Mouse (Mus musculus): ENCODE measurements around the gene Otud3.

GRCm38 (mm10) chr4:138905624-138906337, 8.0 kb downstream of the Otud3 start:
- no peak for TF ChIP-seq POLR2A (IDR thresholded peaks at IDR 0.05; ENCODE audit: borderline replicate concordance, extremely low read depth, insufficient read depth, insufficient read length, poor library complexity, severe bottlenecking)
- TF ChIP-seq CTCF (IDR thresholded peaks at IDR 0.05; ENCODE audit: borderline replicate concordance, extremely low read depth, insufficient read depth, insufficient read length): no peak

Data from brain, embryonic 14.5 days (tissue).